Mouse (Mus musculus): ENCODE results near the gene Cfap61.

GRCm38 (mm10) chr2:146168017-146168803, 233.6 kb downstream of the Cfap61 start:
- no peak for TF ChIP-seq EP300 (IDR thresholded peaks at IDR 0.05; ENCODE audit: insufficient read depth, low read depth, low read length)
- no peak for TF ChIP-seq POLR2A (IDR thresholded peaks at IDR 0.05; ENCODE audit: insufficient read depth, low read depth, low read length)
- TF ChIP-seq CTCF (IDR thresholded peaks at IDR 0.05), result no peak

Measured in heart, adult 2 months (tissue).